Mouse (Mus musculus) Patski (cell line): ENCODE data around the gene Mindy4. TPM values are rescaled to one million over a fixed set of nuclear protein-coding genes. Genes with fewer than 3 reads are reported as not detected.

Experiments used
- ATAC-seq: fragments of 100-300 bp; one replicate; pipeline ENCODE4 v1.8.0; 2021
- CTCF ChIA-PET: fragments of 350-600 bp; sonication (Branson Sonifier 250); formaldehyde crosslinking; loops from one replicate; lab custom pipeline; 2022; ENCODE audit warnings: inconsistent platforms; lab: Charles Lee
- POLR2A ChIA-PET: fragments of 350-600 bp; sonication (Branson Sonifier 250); formaldehyde crosslinking; loops from one replicate; lab custom pipeline; 2022; ENCODE audit warnings: antibody characterized with exemption, inconsistent platforms; lab: Charles Lee
- DNase-seq: peaks from one replicate; pipeline ENCODE4 v3.0.0-alpha.2; 2011; ENCODE audit warnings: low read depth, low spot score
- H3K27me3 ChIP-seq: fragments of 371-371 bp; one replicate; pipeline ENCODE4 v1.5.1; 2021
- CTCF ChIP-seq: fragments of 100-300 bp; IDR thresholded peaks from one replicate; pipeline ENCODE4 v1.5.1; 2021
- in situ Hi-C: fragments of 300-500 bp; cut with MboI; formaldehyde crosslinking; loops from 3 replicates; pipeline ENCODE4 v1.11.1; 2018; ENCODE audit warnings: low pct_unique_long_range_greater_than_20kb, mixed read lengths
- polyA plus RNA-seq: library from polyadenylated mRNA; unstranded; gene quantifications from one replicate; pipeline ENCODE4 v1.2.3, GENCODE M21; 2021

Gene Mindy4
- polyA plus RNA-seq, 1 experiment from 2014 or later = 26.0 TPM

- in situ Hi-C loops = no loop called here
- no peak for TF ChIP-seq CTCF
- DNase-seq = no peak
- ATAC-seq = no peak
- ChIA-PET CTCF (interaction anchor here (1.1 to 1.8 kb wide), 4 partner anchors 12 to 122 kb away, joined by 3 to 4 read pairs (median 4); partner anchors contain the start of gene Ghrhr), POLR2A (interaction anchor here (0.5 to 0.7 kb wide), 3 partner anchors 9 to 51 kb away, joined by 3 read pairs; no protein-coding TSS in a partner anchor)
- H3K27me3 ChIP-seq = no peaks in the 10 kb centered on the region
Observed at GRCm38 (mm10) chr6:55355575-55355974, 152.4 kb downstream of the Mindy4 start.

DNA sequence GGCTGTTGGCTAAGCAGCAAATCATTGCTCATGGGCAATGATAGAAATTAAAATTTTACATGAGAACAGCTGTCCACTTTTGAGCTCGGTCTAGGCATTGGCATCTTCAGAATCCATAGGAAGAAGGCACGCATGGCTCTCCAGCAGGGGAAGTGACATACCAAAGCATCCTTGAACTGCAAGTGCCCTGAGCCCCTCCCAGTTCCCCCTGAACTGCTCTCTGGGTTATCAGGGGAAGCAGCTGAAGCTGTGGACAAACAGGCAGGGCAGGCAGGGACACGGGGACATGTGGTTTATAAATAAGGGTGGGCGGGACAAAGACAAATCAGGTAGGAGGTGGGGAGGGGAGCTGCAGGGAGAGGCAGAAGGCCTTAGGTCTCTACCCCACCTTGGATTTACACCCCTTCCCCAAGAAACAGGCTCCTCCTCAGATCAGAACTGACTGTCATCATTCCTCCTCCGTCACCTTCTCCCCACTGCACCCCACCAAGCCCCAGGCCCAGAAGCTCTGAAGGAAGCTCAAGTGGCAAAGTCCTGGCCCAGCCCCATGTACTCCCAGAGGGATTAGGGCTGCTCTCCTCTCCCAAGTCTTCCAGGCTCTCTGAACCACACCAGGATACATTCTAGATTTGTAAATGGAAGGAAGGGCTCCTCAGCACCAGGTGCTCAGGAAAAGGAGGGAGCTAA lies 153.0 kb downstream of the Mindy4 start:
- no peaks in the 10 kb centered on the region for H3K27me3 ChIP-seq
- DNase-seq (no peak), ATAC-seq (no peak)
- POLR2A ChIA-PET = interaction anchor here (1.0 kb wide), 1 partner anchor 12 kb away, joined by 3 read pairs; no protein-coding TSS in a partner anchor
- in situ Hi-C loops = no loop called here
- TF ChIP-seq CTCF = no peak
- CTCF ChIA-PET = interaction anchor here (1.1 to 1.8 kb wide), 4 partner anchors 13 to 123 kb away, joined by 3 to 4 read pairs (median 4); partner anchors contain the start of gene Ghrhr

DNA sequence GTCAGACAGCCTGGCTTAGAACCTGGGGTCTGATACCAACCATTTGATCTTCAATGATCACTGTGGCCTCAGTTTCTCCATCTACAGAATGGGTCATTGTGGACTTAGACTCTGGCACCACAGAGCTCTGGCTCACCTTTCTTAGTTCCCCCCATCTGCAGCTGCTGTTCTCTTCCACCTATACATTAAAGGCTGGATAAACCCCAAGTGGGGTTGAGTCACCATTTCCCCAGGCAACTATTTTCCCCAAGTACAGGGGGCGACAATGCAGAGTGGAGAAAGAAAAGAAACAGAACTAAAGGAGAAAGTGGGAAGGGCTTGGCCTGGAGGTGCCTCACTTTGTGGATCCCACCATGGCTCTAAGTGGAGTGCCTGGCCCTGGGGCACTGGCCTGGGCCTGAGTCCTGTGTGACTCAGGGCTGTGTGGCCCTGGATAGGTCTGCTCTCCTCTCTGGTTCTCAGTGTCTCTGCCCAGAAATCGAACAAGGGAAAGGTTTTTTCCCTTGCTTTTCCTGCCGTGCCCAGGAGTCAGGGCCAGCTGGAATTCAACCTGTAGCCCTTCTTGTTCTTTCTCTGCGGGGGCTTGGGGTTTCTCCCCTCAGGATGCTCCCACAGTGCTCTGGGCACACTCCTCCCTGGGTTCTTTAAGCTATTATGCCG lies 153.9 kb downstream of the Mindy4 start:
- ATAC-seq = peak; percentile 10
- ChIA-PET CTCF (interaction anchor here (1.4 kb wide), 1 partner anchor 19 kb away, joined by 4 read pairs; the partner anchor contains the start of gene Ghrhr), POLR2A (interaction anchor here (0.6 to 1.0 kb wide), 2 partner anchors 13 to 667 kb away, joined by 3 to 4 read pairs; no protein-coding TSS in a partner anchor)
- no peaks in the 10 kb centered on the region for H3K27me3 ChIP-seq
- DNase-seq = no peak
- TF ChIP-seq CTCF = no peak
- in situ Hi-C loops = no loop called here

GRCm38 (mm10) chr6:55357636-55358031 lies 154.5 kb downstream of the Mindy4 start:
- no peak for DNase-seq
- in situ Hi-C loops = no loop called here
- ChIA-PET POLR2A (no interaction called here), CTCF (interaction anchor here (1.4 kb wide), 1 partner anchor 10 kb away, joined by 3 read pairs; no protein-coding TSS in a partner anchor)
- H3K27me3 ChIP-seq = no peaks in the 10 kb centered on the region
- TF ChIP-seq CTCF = no peak
- peak; percentile 34 for ATAC-seq

DNA sequence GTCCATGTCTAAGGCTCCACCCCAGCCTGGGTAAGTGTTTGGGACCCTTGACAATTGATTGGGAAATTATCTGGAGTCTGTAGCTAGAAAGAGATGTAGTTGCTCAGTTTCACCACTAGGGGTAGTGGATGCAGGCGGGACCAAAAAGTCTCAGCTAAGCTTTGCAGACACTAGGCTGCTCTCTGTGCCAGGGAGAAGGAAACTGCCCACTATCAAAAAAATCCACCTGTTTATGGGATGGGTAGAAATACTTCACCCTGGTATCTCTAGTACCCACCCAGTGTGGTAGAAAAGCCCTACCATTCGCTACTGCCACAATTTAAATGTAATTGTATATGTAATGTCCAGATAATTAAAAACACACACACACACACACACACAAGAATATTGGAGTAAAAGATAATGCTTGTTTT lies 155.6 kb downstream of the Mindy4 start:
- ATAC-seq = no peak
- POLR2A ChIA-PET = interaction anchor here (1.0 kb wide), 1 partner anchor 19 kb away, joined by 3 read pairs; no protein-coding TSS in a partner anchor
- no peaks in the 10 kb centered on the region for H3K27me3 ChIP-seq
- no peak for DNase-seq
- in situ Hi-C loops = no loop called here
- CTCF ChIA-PET = interaction anchor here (1.1 to 3.4 kb wide), 5 partner anchors 9 to 73 kb away, joined by 3 to 10 read pairs (median 5); partner anchors contain the start of gene Ghrhr
- TF ChIP-seq CTCF = peak; percentile 79

- ChIA-PET CTCF (interaction anchor here (1.1 to 1.5 kb wide), 3 partner anchors 9 to 130 kb away, joined by 3 to 5 read pairs (median 3); no protein-coding TSS in a partner anchor), POLR2A (no interaction called here)
- no peak for TF ChIP-seq CTCF
- in situ Hi-C loops = no loop called here
- DNase-seq (no peak), ATAC-seq (no peak)
- H3K27me3 ChIP-seq = no peaks in the 10 kb centered on the region
Observed at GRCm38 (mm10) chr6:55362663-55363062, 159.5 kb downstream of the Mindy4 start.

DNA sequence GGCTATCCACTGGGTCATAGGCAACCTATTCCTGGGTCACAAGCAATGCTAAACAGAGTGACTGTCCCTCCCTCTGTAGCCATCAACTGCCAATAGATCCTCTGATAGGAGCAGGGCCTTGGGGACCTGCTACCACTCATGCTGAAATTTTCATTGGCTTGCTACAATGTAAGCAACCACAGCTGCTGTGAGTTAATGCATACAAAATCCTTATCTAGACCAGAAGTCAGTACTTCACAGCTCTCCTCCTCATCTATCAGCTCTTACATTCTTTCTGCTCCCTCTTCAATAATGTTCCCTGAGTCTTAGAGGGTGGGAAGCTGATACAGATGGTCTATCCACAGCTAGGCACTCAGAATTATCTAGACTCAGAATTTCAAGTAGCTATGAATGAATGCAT lies 163.9 kb downstream of the Mindy4 start:
- POLR2A ChIA-PET = no interaction called here
- in situ Hi-C loops = no loop called here
- no peak for TF ChIP-seq CTCF
- ATAC-seq (no peak), DNase-seq (no peak)
- CTCF ChIA-PET = interaction anchor here (1.0 to 2.1 kb wide), 2 partner anchors 9 to 153 kb away, joined by 3 to 4 read pairs; no protein-coding TSS in a partner anchor
- no peaks in the 10 kb centered on the region for H3K27me3 ChIP-seq

Other genes starting within 250 kb of the Mindy4 start
- gene Nod1, start 230.8 kb upstream of the Mindy4 start, polyA plus RNA-seq = 6.3 TPM
- gene Ggct, start 210.4 kb upstream of the Mindy4 start, polyA plus RNA-seq = 14.2 TPM
- 279 TPM for gene Gars, start 165.4 kb upstream of the Mindy4 start, polyA plus RNA-seq
- not detected for gene Crhr2, start 70.4 kb upstream of the Mindy4 start, polyA plus RNA-seq
- gene Inmt, start 28.3 kb upstream of the Mindy4 start, polyA plus RNA-seq = 309 TPM
- gene Aqp1, start 133.0 kb downstream of the Mindy4 start, polyA plus RNA-seq = 259 TPM
- 0.33 TPM for gene Ghrhr, start 172.9 kb downstream of the Mindy4 start, polyA plus RNA-seq
- 0.31 TPM for gene Adcyap1r1, start 248.6 kb downstream of the Mindy4 start, polyA plus RNA-seq